Mouse (Mus musculus): ENCODE measurements around the gene Slc17a2.

DNA sequence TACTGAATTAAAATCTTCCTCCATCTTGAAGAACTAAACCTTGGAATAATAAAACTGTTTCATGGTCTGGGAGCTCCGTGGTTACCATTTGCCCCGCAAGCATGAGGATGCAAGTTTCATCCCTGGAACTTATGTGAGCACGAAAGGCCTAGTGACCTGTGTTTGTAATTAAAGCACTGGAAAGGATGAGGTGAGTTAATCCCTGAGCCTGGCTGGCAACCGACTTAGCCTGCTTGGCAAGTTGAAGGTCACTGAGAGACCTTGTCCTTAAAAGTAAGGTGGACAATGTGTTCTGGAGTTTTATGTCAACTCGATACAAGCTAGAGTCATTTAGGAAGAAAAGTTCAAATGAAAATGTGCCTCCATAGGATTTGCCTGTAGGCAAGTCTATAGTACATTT is 28.0 kb downstream of the Slc17a2 start:
- no peak for TF ChIP-seq CTCF (IDR thresholded peaks at IDR 0.05)
- TF ChIP-seq EP300 (IDR thresholded peaks at IDR 0.05), result no peak
